Mouse (Mus musculus) neural tube, embryonic 13.5 days (tissue): ENCODE measurements around the gene Plppr1. TPM values are rescaled to one million over a fixed set of nuclear protein-coding genes. Genes with fewer than 3 reads are reported as not detected.

Experiments
- ATAC-seq: fragments of 200-750 bp; cut with Nextera tagmentation; 2 replicates; pipeline ENCODE4 v1.8.0; 2017; ENCODE audit warnings: low read depth, mild to moderate bottlenecking, moderate TSS enrichment, moderate library complexity
- H3K27ac ChIP-seq: fragments of 300-500 bp; sonication (generic); replicated peaks from 2 replicates; pipeline ENCODE4 v1.5.1; 2015; ENCODE audit warnings: moderate library complexity, mild to moderate bottlenecking, inconsistent platforms
- H3K27me3 ChIP-seq: fragments of 300-500 bp; sonication (generic); 2 replicates; pipeline ENCODE4 v1.6.1; 2015; ENCODE audit warnings: mild to moderate bottlenecking, inconsistent platforms
- H3K36me3 ChIP-seq: fragments of 300-500 bp; sonication (generic); 2 replicates; pipeline ENCODE4 v1.6.1; 2015; ENCODE audit warnings: mild to moderate bottlenecking, inconsistent platforms
- H3K4me1 ChIP-seq: fragments of 300-500 bp; sonication (generic); replicated peaks from 2 replicates; pipeline ENCODE4 v1.6.1; 2015; ENCODE audit warnings: inconsistent platforms
- H3K4me2 ChIP-seq: fragments of 300-500 bp; sonication (generic); 2 replicates; pipeline ENCODE4 v1.6.1; 2015; ENCODE audit warnings: inconsistent platforms, mild to moderate bottlenecking, moderate library complexity
- H3K4me3 ChIP-seq: fragments of 300-500 bp; sonication (generic); 2 replicates; pipeline ENCODE4 v1.5.1; 2015; ENCODE audit warnings: mild to moderate bottlenecking, inconsistent platforms
- H3K9ac ChIP-seq: fragments of 300-500 bp; sonication (generic); 2 replicates; pipeline ENCODE4 v1.6.1; 2015; ENCODE audit warnings: moderate library complexity, mild to moderate bottlenecking, inconsistent platforms
- H3K9me3 ChIP-seq: fragments of 300-500 bp; sonication (generic); 2 replicates; pipeline ENCODE4 v1.6.1; 2016; ENCODE audit warnings: inconsistent platforms
- WGBS: fragments of 180-500 bp; shearing (Covaris S2); methylation state at CpG from one replicate; pipeline ENCODE4 v1.1.7; 2015; 5-methylcytosine and 5-hydroxymethylcytosine counted together
- polyA plus RNA-seq: library from polyadenylated mRNA; unstranded; fragments of >200 nt; fragmentation: Nextera tagmentation; extraction: Ambion mirVana; gene quantifications from 2 replicates; pipeline ENCODE4 v1.2.1, GENCODE M21; 2015

The Plppr1 gene
- polyA plus RNA-seq, 1 experiment from 2014 or later: 77.0 TPM

- no peaks in the 10 kb centered on the region for H3K9me3 ChIP-seq
- H3K9ac ChIP-seq: no peak overlapping the region
- H3K4me3 ChIP-seq: no peak overlapping the region
- H3K4me1 ChIP-seq: peaks cover 10% of the 10 kb centered on the region; the same call in 1 of the 2 replicates
- no peak overlapping the region for H3K4me2 ChIP-seq
- no peak for ATAC-seq
- no peaks in the 10 kb centered on the region for H3K27me3 ChIP-seq
- H3K36me3 ChIP-seq: no peaks in the 10 kb centered on the region
- 71% methylated on average over 4 of the region's 4 CpGs for WGBS
- no peak overlapping the region for H3K27ac ChIP-seq
Measured at GRCm38 (mm10) chr4:49144798-49145197, 85.7 kb downstream of the Plppr1 start.

- Histone ChIP-seq H3K9ac (no peak overlapping the region), H3K4me3 (no peak overlapping the region), H3K4me2 (no peak overlapping the region), H3K36me3 (no peaks in the 10 kb centered on the region), H3K27ac (no peak overlapping the region), H3K4me1 (peaks cover 13% of the 10 kb centered on the region; the same call in 1 of the 2 replicates), H3K27me3 (no peaks in the 10 kb centered on the region), H3K9me3 (no peaks in the 10 kb centered on the region)
- ATAC-seq: no peak
- WGBS: 72% methylated on average over 2 of the region's 2 CpGs
Measured at GRCm38 (mm10) chr4:49148775-49149174, 89.7 kb downstream of the Plppr1 start.

GRCm38 (mm10) chr4:49149251-49149650 lies 90.2 kb downstream of the Plppr1 start:
- no peak overlapping the region for H3K9ac ChIP-seq
- no peak overlapping the region for H3K4me2 ChIP-seq
- ATAC-seq: 0 out of 2 replicates have a peak, but pooled peaks have one; percentile 30
- no peak overlapping the region for H3K27ac ChIP-seq
- no peak overlapping the region for H3K4me3 ChIP-seq
- 62% methylated on average over 2 of the region's 2 CpGs for WGBS
- H3K9me3 ChIP-seq: no peaks in the 10 kb centered on the region
- peaks cover 13% of the 10 kb centered on the region; the same call in 1 of the 2 replicates for H3K4me1 ChIP-seq
- H3K36me3 ChIP-seq: no peaks in the 10 kb centered on the region
- no peaks in the 10 kb centered on the region for H3K27me3 ChIP-seq

- Histone ChIP-seq H3K4me3 (no peak overlapping the region), H3K4me2 (no peak overlapping the region), H3K27ac (no peak overlapping the region), H3K36me3 (no peaks in the 10 kb centered on the region), H3K27me3 (no peaks in the 10 kb centered on the region), H3K4me1 (peaks cover 10% of the 10 kb centered on the region; the same call in 1 of the 2 replicates), H3K9me3 (no peaks in the 10 kb centered on the region), H3K9ac (no peak overlapping the region)
- 44% methylated on average over 5 of the region's 5 CpGs for WGBS
- ATAC-seq: no peak
Measured at GRCm38 (mm10) chr4:49153849-49154248, 94.8 kb downstream of the Plppr1 start.

GRCm38 (mm10) chr4:49156781-49157180 lies 97.7 kb downstream of the Plppr1 start:
- Histone ChIP-seq H3K4me3 (no peak overlapping the region), H3K4me1 (no peaks in the 10 kb centered on the region), H3K9me3 (no peaks in the 10 kb centered on the region), H3K36me3 (no peaks in the 10 kb centered on the region), H3K9ac (no peak overlapping the region), H3K27me3 (no peaks in the 10 kb centered on the region), H3K4me2 (no peak overlapping the region), H3K27ac (no peak overlapping the region)
- WGBS: 72% methylated on average over 1 of the region's 1 CpGs
- ATAC-seq: no peak

- 89% methylated on average over 3 of the region's 3 CpGs for WGBS
- no peaks in the 10 kb centered on the region for H3K36me3 ChIP-seq
- no peaks in the 10 kb centered on the region for H3K9me3 ChIP-seq
- H3K4me3 ChIP-seq: no peak overlapping the region
- H3K27me3 ChIP-seq: no peaks in the 10 kb centered on the region
- no peak overlapping the region for H3K4me2 ChIP-seq
- H3K4me1 ChIP-seq: no peaks in the 10 kb centered on the region
- no peak overlapping the region for H3K27ac ChIP-seq
- ATAC-seq: no peak
- H3K9ac ChIP-seq: no peak overlapping the region
Measured at GRCm38 (mm10) chr4:49163285-49163684, 104.2 kb downstream of the Plppr1 start.

- Histone ChIP-seq H3K9me3 (no peaks in the 10 kb centered on the region), H3K9ac (no peak overlapping the region), H3K4me2 (no peak overlapping the region), H3K27ac (no peak overlapping the region), H3K36me3 (no peaks in the 10 kb centered on the region), H3K27me3 (no peaks in the 10 kb centered on the region), H3K4me3 (no peak overlapping the region), H3K4me1 (0 out of 2 replicates have a peak, but pooled peaks cover 3% of the 10 kb centered on the region)
- no peak for ATAC-seq
- WGBS: 74% methylated on average over 3 of the region's 3 CpGs
Measured at GRCm38 (mm10) chr4:49166391-49166790, 107.3 kb downstream of the Plppr1 start.

GRCm38 (mm10) chr4:49167030-49167429 lies 108.0 kb downstream of the Plppr1 start:
- Histone ChIP-seq H3K4me2 (no peak overlapping the region), H3K9ac (no peak overlapping the region), H3K36me3 (no peaks in the 10 kb centered on the region), H3K27ac (no peak overlapping the region), H3K4me1 (0 out of 2 replicates have a peak, but pooled peaks cover 3% of the 10 kb centered on the region), H3K27me3 (no peaks in the 10 kb centered on the region), H3K9me3 (no peaks in the 10 kb centered on the region), H3K4me3 (no peak overlapping the region)
- 89% methylated on average over 5 of the region's 5 CpGs for WGBS
- no peak for ATAC-seq

- Histone ChIP-seq H3K4me2 (no peak overlapping the region), H3K27ac (no peak overlapping the region), H3K36me3 (no peaks in the 10 kb centered on the region), H3K4me1 (0 out of 2 replicates have a peak, but pooled peaks cover 3% of the 10 kb centered on the region), H3K9ac (no peak overlapping the region), H3K4me3 (no peak overlapping the region), H3K27me3 (no peaks in the 10 kb centered on the region), H3K9me3 (no peaks in the 10 kb centered on the region)
- 48% methylated on average over 1 of the region's 1 CpGs for WGBS
- peak; percentile 61; the same call in 1 of the 2 replicates for ATAC-seq
Measured at GRCm38 (mm10) chr4:49169498-49169897, 110.4 kb downstream of the Plppr1 start.

GRCm38 (mm10) chr4:49178101-49178500 lies 119.0 kb downstream of the Plppr1 start:
- Histone ChIP-seq H3K9ac (no peak overlapping the region), H3K27ac (no peak overlapping the region), H3K4me3 (no peak overlapping the region), H3K36me3 (no peaks in the 10 kb centered on the region), H3K4me2 (no peak overlapping the region), H3K27me3 (no peaks in the 10 kb centered on the region), H3K9me3 (no peaks in the 10 kb centered on the region), H3K4me1 (peaks cover 4% of the 10 kb centered on the region)
- no peak for ATAC-seq
- WGBS: 92% methylated on average over 2 of the region's 2 CpGs

GRCm38 (mm10) chr4:49178891-49179290 lies 119.8 kb downstream of the Plppr1 start:
- Histone ChIP-seq H3K27ac (no peak overlapping the region; the same call in 1 of the 2 replicates), H3K4me1 (peaks cover 4% of the 10 kb centered on the region), H3K4me2 (no peak overlapping the region), H3K9me3 (no peaks in the 10 kb centered on the region), H3K9ac (no peak overlapping the region), H3K4me3 (no peak overlapping the region), H3K27me3 (no peaks in the 10 kb centered on the region), H3K36me3 (no peaks in the 10 kb centered on the region; the same call in 1 of the 2 replicates)
- no peak for ATAC-seq
- WGBS: 44% methylated on average over 3 of the region's 3 CpGs

- Histone ChIP-seq H3K27ac (no peak overlapping the region), H3K4me2 (no peak overlapping the region), H3K9me3 (no peaks in the 10 kb centered on the region), H3K36me3 (no peaks in the 10 kb centered on the region; the same call in 1 of the 2 replicates), H3K4me1 (peaks cover 4% of the 10 kb centered on the region), H3K9ac (no peak overlapping the region), H3K27me3 (no peaks in the 10 kb centered on the region), H3K4me3 (no peak overlapping the region)
- WGBS: 74% methylated on average over 2 of the region's 2 CpGs
- ATAC-seq: no peak
Measured at GRCm38 (mm10) chr4:49179471-49180181, 120.6 kb downstream of the Plppr1 start.
